Mouse (Mus musculus) brown adipose tissue, adult 24 weeks (tissue): ENCODE results near the gene Ccdc151. TPM values are rescaled to one million over a fixed set of nuclear protein-coding genes. Genes with fewer than 3 reads are reported as not detected.
A peak's percentile ranks its signal among the peaks of the same experiment; 100 is the strongest.

Experiments used
- H3K27ac ChIP-seq: fragments of 200-500 bp; replicated peaks from 2 replicates; pipeline ENCODE4 v1.5.1; 2012; ENCODE audit warnings: low read depth, mild to moderate bottlenecking, low read length
- H3K4me1 ChIP-seq: fragments of 200-500 bp; 2 replicates; pipeline ENCODE4 v1.6.1; 2012; ENCODE audit warnings: low read length, mixed read lengths; ENCODE audit not compliant: control insufficient read depth, insufficient read depth, insufficient read length
- H3K4me3 ChIP-seq: fragments of 200-500 bp; 2 replicates; pipeline ENCODE4 v1.5.1; 2012; ENCODE audit warnings: low read depth, mild to moderate bottlenecking, low read length, moderate library complexity; ENCODE audit not compliant: insufficient read depth
- polyA plus RNA-seq: library from polyadenylated mRNA; stranded (reverse); fragments of >200 nt; gene quantifications from 2 replicates; pipeline ENCODE4 v1.2.4, GENCODE M21; 2012; ENCODE audit not compliant: missing spikeins, insufficient read depth, insufficient read length

The Ccdc151 gene
- polyA plus RNA-seq, 1 experiment, result not detected

DNA sequence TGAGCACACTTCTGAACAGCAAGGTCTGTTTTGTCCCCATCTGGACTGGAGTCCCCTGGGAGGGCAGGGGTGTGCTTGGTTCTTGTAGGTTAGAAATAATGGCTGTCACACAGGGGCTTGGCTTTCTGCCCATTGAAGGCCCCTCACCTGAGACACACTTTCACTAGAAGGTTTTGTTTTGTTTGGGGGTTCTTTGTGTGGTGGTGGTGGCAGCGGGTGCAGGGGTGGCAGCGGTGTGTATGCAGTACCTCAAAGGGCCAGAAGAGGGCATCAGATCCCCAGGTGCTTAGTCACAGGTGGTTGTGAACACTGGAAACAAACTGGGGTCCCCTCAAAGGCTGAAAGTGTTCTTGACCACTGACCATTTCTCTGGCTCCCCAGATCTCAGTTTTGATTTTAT, 24.5 kb downstream of the Ccdc151 start:
- Histone ChIP-seq H3K4me3 (no peak overlapping the region), H3K4me1 (no peaks in the 10 kb centered on the region), H3K27ac (no peak overlapping the region)

DNA sequence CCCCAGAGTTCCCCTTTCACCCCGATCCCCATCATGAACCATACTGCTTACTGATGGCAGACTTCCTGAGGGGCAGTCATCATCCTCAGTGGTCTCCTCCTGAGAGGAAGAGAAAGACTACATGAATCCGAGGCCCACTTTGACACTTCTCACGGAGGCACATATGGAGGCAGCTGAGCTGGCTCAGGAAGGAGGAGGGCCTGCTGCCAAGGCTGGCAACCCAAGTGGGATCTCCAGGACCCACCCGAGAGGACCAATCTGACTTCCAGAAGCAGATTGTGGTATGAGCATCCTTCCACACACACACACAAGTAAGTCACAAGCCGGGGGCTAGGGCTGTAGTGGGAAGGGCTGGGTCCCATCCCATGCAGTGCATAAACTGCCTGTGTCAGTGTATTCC, 25.1 kb downstream of the Ccdc151 start:
- no peaks in the 10 kb centered on the region for H3K4me1 ChIP-seq
- no peak overlapping the region for H3K4me3 ChIP-seq
- H3K27ac ChIP-seq, result no peak overlapping the region

GRCm38 (mm10) chr9:21976626-21977175, 25.7 kb downstream of the Ccdc151 start:
- Histone ChIP-seq H3K27ac (no peak overlapping the region), H3K4me1 (no peaks in the 10 kb centered on the region), H3K4me3 (no peak overlapping the region)

DNA sequence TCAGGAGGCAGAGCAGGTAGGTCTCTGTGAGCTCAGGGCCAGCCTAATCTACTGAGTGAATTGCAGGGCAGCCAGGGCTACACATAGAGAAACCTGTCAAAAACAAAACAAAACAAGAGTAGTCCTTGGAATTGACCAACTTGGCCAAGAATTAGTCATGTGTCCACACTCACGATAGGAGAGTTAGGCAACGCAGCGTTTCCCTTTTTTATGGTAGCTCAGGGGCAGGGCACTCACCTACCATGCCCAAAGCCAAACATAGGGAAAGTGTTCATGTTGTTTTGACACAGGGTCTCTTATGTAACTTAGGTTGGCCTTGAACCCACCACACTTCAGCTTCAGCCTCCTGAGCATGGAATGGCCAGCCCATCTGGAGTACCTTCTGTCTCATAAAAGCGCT, 33.1 kb downstream of the Ccdc151 start:
- Histone ChIP-seq H3K4me3 (no peak overlapping the region), H3K4me1 (peaks cover 2% of the 10 kb centered on the region; the same call in 1 of the 2 replicates), H3K27ac (no peak overlapping the region)

DNA sequence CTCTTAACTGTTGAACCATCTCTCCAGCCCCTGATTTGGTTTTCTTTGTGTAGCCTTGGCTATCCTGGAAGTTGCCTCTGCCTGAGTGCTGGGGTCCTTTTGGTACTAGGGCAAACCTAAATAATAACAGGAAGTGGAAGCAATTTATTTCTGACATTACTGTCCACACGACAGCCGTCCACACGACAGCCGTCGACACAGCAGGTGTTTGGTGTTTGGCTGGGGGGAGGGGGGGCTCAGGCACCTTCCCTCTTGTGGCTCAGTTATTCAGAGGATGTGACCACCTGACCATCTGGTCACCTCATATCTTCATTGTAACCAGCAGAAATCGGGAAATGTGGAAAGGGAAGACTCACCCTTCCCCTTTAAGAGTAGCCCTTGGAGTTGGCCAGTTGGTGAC, 33.6 kb downstream of the Ccdc151 start:
- Histone ChIP-seq H3K4me1 (peaks cover 2% of the 10 kb centered on the region; the same call in 1 of the 2 replicates), H3K27ac (no peak overlapping the region)

DNA sequence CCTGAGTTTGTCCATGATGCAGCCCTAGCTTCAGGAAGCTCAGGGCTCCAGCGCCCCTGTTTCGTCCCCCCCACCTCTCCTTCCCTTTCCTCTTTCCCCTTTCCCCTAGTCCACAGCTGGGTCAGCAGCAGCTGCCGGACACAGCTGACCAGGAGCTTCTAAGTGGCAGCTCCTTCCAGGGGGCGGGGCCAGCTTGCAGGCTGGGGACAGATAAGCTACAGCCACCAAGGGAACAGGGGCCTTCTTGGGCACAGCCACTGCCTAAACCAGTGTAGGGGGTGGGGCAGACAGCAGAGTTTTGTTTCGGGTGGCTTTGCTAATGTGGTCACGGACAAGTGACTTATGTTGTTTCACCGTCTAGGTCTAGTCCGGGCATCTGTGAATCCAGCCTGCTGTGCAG, 39.0 kb downstream of the Ccdc151 start, which contains the start of gene Epor:
Gene Epor (minus strand): TSS at position 90 of the 400 bp plus-strand sequence.
- Histone ChIP-seq H3K27ac (peak within 1 kb of the TSS; percentile 80), H3K4me1 (peaks cover 12% of the 10 kb centered on the region), H3K4me3 (peak within 1 kb of the TSS; percentile 64)

More for the DNA sequence above, 33.6 kb downstream of the Ccdc151 start:
- no peak overlapping the region for H3K4me3 ChIP-seq

GRCm38 (mm10) chr9:21962416-21963059, 39.9 kb downstream of the Ccdc151 start:
- Histone ChIP-seq H3K4me3 (peak overlapping the region; percentile 64), H3K27ac (peak overlapping the region; percentile 80), H3K4me1 (peaks cover 12% of the 10 kb centered on the region)

GRCm38 (mm10) chr9:21962010-21962409, 40.4 kb downstream of the Ccdc151 start:
- H3K4me3 ChIP-seq, result peak overlapping the region; percentile 64
- H3K4me1 ChIP-seq, result peaks cover 12% of the 10 kb centered on the region
- no peak overlapping the region for H3K27ac ChIP-seq

GRCm38 (mm10) chr9:21961366-21961980, 41.0 kb downstream of the Ccdc151 start:
- peak overlapping the region; percentile 64 for H3K4me3 ChIP-seq
- H3K4me1 ChIP-seq, result peaks cover 12% of the 10 kb centered on the region
- no peak overlapping the region for H3K27ac ChIP-seq

- Histone ChIP-seq H3K4me1 (peaks cover 12% of the 10 kb centered on the region), H3K4me3 (no peak overlapping the region), H3K27ac (peak overlapping the region; percentile 4; the same call in 1 of the 2 replicates)
Measured at GRCm38 (mm10) chr9:21960558-21961208, 41.8 kb downstream of the Ccdc151 start.

- Histone ChIP-seq H3K27ac (peak overlapping the region; percentile 4; the same call in 1 of the 2 replicates), H3K4me1 (peaks cover 12% of the 10 kb centered on the region)
Measured at GRCm38 (mm10) chr9:21960135-21960534, 42.3 kb downstream of the Ccdc151 start.

GRCm38 (mm10) chr9:21959244-21959643, 43.2 kb downstream of the Ccdc151 start:
- Histone ChIP-seq H3K27ac (no peak overlapping the region), H3K4me1 (peaks cover 12% of the 10 kb centered on the region), H3K4me3 (no peak overlapping the region)

More at GRCm38 (mm10) chr9:21960135-21960534, 42.3 kb downstream of the Ccdc151 start:
- H3K4me3 ChIP-seq, result no peak overlapping the region

DNA sequence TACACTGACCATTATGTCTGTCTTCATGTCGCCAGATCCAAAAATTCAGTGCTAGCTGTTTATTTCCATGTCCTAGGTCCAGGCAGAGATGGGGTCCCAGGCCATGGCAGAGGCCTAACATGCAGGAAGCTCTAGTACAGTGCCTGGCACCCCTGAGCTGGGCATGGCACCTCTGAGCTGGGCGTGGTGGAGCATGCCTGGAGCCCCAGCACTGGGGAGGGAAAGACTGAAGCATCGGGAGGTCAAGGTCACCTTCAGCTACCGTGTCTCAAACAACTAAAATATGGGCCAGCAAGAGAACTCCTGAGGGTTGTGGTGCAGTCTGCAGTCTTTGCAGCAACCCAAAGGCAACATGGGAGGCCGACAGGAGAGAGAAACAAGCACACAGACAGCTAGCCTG, 44.1 kb downstream of the Ccdc151 start:
- H3K4me3 ChIP-seq, result no peak overlapping the region
- peaks cover 12% of the 10 kb centered on the region for H3K4me1 ChIP-seq
- H3K27ac ChIP-seq, result no peak overlapping the region

DNA sequence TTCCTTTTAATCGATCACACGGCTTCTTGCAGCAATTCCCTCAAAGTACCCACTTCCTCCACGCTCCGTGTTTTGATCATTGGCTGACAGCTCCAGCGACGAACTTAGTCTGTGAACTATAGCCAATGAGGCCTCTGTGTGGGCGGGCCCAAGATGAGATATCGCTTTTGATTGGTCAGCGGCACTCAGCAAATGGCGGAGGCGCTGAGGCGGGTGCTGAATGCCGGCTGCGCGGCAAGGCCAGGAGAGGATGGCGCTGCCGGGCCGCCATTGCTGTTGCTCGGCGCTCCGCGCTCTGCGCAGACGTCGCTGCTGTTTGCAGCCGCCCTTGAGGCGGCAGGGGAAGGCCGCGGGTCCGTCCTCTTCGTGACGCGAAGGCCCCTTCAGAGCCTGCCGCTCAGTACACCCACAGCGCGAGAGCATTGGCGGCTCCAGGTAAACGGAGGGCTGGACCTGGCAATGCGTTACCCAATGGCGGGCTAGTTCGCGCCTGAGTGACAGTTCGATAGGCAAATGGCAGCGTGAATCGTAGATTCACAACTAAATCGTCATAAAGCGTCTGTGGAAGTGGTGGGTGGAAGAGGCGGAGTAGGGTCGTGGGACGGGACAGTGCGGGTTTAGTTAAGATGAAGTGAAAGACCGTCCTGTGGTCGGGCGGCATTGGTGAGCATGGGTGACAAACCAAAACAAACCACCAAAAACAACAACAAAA, 46.7 kb downstream of the Ccdc151 start, which contains the start of gene Swsap1:
Gene Swsap1 (plus strand): TSS at position 186 of the 712 bp plus-strand sequence.
- peaks cover 7% of the 10 kb centered on the region for H3K4me1 ChIP-seq
- H3K27ac ChIP-seq, result peak within 1 kb of the TSS; percentile 74
- H3K4me3 ChIP-seq, result peak within 1 kb of the TSS; percentile 69

- peaks cover 2% of the 10 kb centered on the region for H3K4me1 ChIP-seq
- H3K27ac ChIP-seq, result peak overlapping the region; percentile 42
- H3K4me3 ChIP-seq, result peak overlapping the region; percentile 69
Measured at GRCm38 (mm10) chr9:21955225-21955569, 47.2 kb downstream of the Ccdc151 start.
